Mouse (Mus musculus) neutrophil, adult 59 days (primary cell): Measurements from ENCODE around the gene Kcnt2. TPM values are rescaled to one million over a fixed set of nuclear protein-coding genes. Genes with fewer than 3 reads are reported as not detected.

Experiments used
- total RNA-seq, 2 experiments: library from RNA; stranded (reverse); gene quantifications; 1 replicate in 1 of 2; 2 replicates in 1 of 2; pipeline ENCODE4 v1.2.4; 2023

The Kcnt2 gene
- not detected for total RNA-seq

GRCm38 (mm10) chr1:140245876-140246597, at the start of gene Kcnt2:
Gene Kcnt2 (plus strand): TSS chr1:140246158.

Other genes starting within 250 kb of the Kcnt2 start
- gene Cfh, start 62.4 kb upstream of the Kcnt2 start, total RNA-seq = 10 to 100 TPM in 1 of 2 experiments, 1 to 10 TPM in 1; 10.0 to 11.9 TPM